Mouse (Mus musculus): ENCODE measurements around the gene Cdh4.

DNA sequence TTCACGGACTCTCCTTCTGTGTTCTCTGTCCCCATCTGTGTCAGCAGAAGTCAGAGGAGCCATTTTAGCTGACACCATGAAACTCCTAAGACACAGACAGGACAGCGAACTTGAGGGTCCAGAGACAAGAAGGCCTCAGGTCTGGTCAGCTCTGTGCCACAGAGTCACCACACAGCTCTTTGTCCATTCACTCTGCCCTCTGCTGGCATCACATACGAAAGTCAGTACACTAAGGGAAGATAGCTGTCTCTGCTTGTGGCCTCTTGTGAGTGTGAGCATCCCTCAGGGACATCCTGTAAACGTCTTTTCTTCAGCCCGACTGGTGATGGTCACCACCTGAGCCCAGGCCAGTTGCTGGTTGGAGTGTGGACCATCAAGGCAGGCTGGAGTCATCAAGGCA lies 422.9 kb downstream of the Cdh4 start:
- TF ChIP-seq POLR2A (IDR thresholded peaks at IDR 0.05; ENCODE audit: borderline replicate concordance, insufficient read depth, low read length) (no peak), CTCF (IDR thresholded peaks at IDR 0.05; ENCODE audit: borderline replicate concordance, insufficient read depth, low read depth, low read length) (no peak)

Data from cerebellum, adult 2 months (tissue).